In the genomic region with DNA sequence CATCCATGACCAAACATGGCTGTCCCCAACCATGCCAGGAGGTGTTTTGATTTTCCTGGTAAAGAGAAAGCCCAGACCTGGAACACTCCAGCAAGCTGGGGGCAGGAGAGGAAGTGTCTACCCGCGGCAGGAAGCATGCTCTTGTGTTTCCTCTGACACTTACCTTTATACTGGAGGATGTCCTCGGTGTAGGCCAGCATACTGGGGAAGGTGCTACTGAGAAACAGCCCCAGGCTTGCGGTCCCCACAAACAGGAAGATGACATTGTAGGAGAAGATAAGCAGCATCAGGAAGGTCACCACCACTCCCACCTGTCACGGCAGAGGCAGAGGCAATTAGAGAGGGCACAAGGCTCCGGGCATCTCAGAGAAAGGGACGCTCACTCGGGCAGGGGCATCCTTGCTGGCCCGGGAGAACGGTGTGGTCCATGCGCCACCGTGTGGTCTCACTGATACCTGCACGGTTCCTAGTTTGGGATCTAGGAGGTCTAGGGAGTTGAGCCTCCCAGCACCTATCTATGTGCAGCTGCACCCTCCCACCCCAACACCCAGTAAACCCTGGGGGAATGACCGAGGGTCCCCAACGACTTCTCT, we compare ENCODE assay signal across 8 mouse cellular contexts. TPM values are rescaled to one million over a fixed set of nuclear protein-coding genes. Genes with fewer than 3 reads are reported as not detected.
DNase-seq lines count a peak whose midpoint lies in the region; ATAC-seq and TF ChIP-seq lines count a peak whose summit lies in the region.

No protein-coding gene starts in this region.

- H3K9ac ChIP-seq in forebrain, embryonic 11.5 days (ENCODE audit: low read length): no peak overlapping the region
- no peak overlapping the region for H3K9ac ChIP-seq in hindbrain, embryonic 11.5 days (ENCODE audit: low read depth, low read length)

- H3K4me3 ChIP-seq in G1E (ENCODE audit: low read depth, low read length): no peak overlapping the region
- no peak overlapping the region for H3K4me3 ChIP-seq in forebrain, embryonic 11.5 days (ENCODE audit: low read depth, low read length)
- no peak overlapping the region for H3K4me3 ChIP-seq in hindbrain, embryonic 11.5 days (ENCODE audit: low read depth, low read length)

- peak; percentile 49; the same call in 1 of the 2 replicates for ATAC-seq in G1E (ENCODE audit: extremely low read depth, insufficient number of reproducible peaks, low FRiP score, poor library complexity, severe bottlenecking)
- ATAC-seq in forebrain, embryonic 11.5 days (replicated peaks; ENCODE audit: low FRiP score): no peak
- ATAC-seq in hindbrain, embryonic 11.5 days (ENCODE audit: low FRiP score): peak; percentile 49; the same call in 1 of the 2 replicates

- no peaks in the 10 kb centered on the region for H3K9me3 ChIP-seq in G1E (replicated peaks)
- H3K9me3 ChIP-seq in forebrain, embryonic 11.5 days (ENCODE audit: control insufficient read depth, low read length): no peaks in the 10 kb centered on the region
- no peaks in the 10 kb centered on the region for H3K9me3 ChIP-seq in hindbrain, embryonic 11.5 days (ENCODE audit: control insufficient read depth, low read length)

- peak; percentile 79 for DNase-seq in G1E (ENCODE audit: low spot score)
- peak; percentile 49 for DNase-seq in c-Kit-negative CD71-positive TER-119-positive erythroid progenitor cells, embryonic 14.5 days (ENCODE audit: low read depth, low spot score)
- peak; percentile 78 for DNase-seq in forebrain, embryonic 11.5 days (ENCODE audit: low spot score)
- peak; percentile 79 for DNase-seq in hindbrain, embryonic 11.5 days (ENCODE audit: low spot score)
- peak; percentile 58 to 60 for DNase-seq in layer of hippocampus, postnatal 14 days (ENCODE audit: low spot score in 2 of 2)
- peak; percentile 80 for DNase-seq in lung, postnatal 36 days
- DNase-seq in retina, postnatal 7 days (ENCODE audit: low read depth, low spot score): peak; percentile 43
- peak; percentile 40 for DNase-seq in urinary bladder, adult 2 months (ENCODE audit: low spot score)

- H3K27ac ChIP-seq in forebrain, embryonic 11.5 days (ENCODE audit: low read depth, low read length): no peak overlapping the region
- H3K27ac ChIP-seq in hindbrain, embryonic 11.5 days (ENCODE audit: low read depth, low read length): no peak overlapping the region

- peak; percentile 55 for TF ChIP-seq CTCF in G1E (IDR thresholded peaks at IDR 0.05; ENCODE audit: low read depth, low read length)

- 30% methylated on average over 15 of the region's 15 CpGs for WGBS in forebrain, embryonic 11.5 days
- WGBS in hindbrain, embryonic 11.5 days: 32% methylated on average over 15 of the region's 15 CpGs

- no peaks in the 10 kb centered on the region for H3K36me3 ChIP-seq in G1E (replicated peaks)
- H3K36me3 ChIP-seq in forebrain, embryonic 11.5 days (ENCODE audit: control insufficient read depth, insufficient read depth, low read length): no peaks in the 10 kb centered on the region
- no peaks in the 10 kb centered on the region for H3K36me3 ChIP-seq in hindbrain, embryonic 11.5 days (ENCODE audit: control insufficient read depth, insufficient read depth, low read length)

- H3K27me3 ChIP-seq in G1E (ENCODE audit: insufficient read depth, low read length): peaks cover 2% of the 10 kb centered on the region; the same call in 1 of the 2 replicates
- H3K27me3 ChIP-seq in forebrain, embryonic 11.5 days (ENCODE audit: control insufficient read depth, insufficient read depth, low read length): no peaks in the 10 kb centered on the region
- H3K27me3 ChIP-seq in hindbrain, embryonic 11.5 days (ENCODE audit: control insufficient read depth, insufficient read depth, low read length): no peaks in the 10 kb centered on the region

- no peak overlapping the region for H3K4me2 ChIP-seq in forebrain, embryonic 11.5 days (ENCODE audit: low read depth, low read length, severe bottlenecking)
- no peak overlapping the region for H3K4me2 ChIP-seq in hindbrain, embryonic 11.5 days (replicated peaks; ENCODE audit: low read depth, low read length)

- peaks cover 5% of the 10 kb centered on the region for H3K4me1 ChIP-seq in G1E (ENCODE audit: insufficient read depth, low read depth, low read length)
- H3K4me1 ChIP-seq in forebrain, embryonic 11.5 days (replicated peaks; ENCODE audit: control insufficient read depth, insufficient read depth, low read length): no peaks in the 10 kb centered on the region
- H3K4me1 ChIP-seq in hindbrain, embryonic 11.5 days (replicated peaks; ENCODE audit: control insufficient read depth, insufficient read depth, low read length): no peaks in the 10 kb centered on the region

RNA-seq across cellular contexts. Expression of gene Mfsd4a, which starts 21.6 kb away (rescaled TPM):
- total RNA-seq in G1E (2014; fragmentation: Nextera tagmentation): not detected in 2 replicates
- total RNA-seq in G1E (2017): 0.70 and 1.0 TPM in 2 replicates
- polyA plus RNA-seq in G1E (2012): not detected in 2 replicates
- 10.5 and 13.6 TPM in 2 replicates for polyA plus RNA-seq in forebrain, embryonic 11.5 days (2014; fragmentation: Nextera tagmentation; extraction: Ambion mirVana)
- polyA plus RNA-seq in hindbrain, embryonic 11.5 days (2014; fragmentation: Nextera tagmentation; extraction: Ambion mirVana): 9.2 and 11.0 TPM in 2 replicates
- total RNA-seq in layer of hippocampus, postnatal 14 days (2021): 10 to 100 TPM; 42.8 to 50.7 TPM
- 35.2 and 43.2 TPM in 2 replicates for polyA plus RNA-seq in urinary bladder, adult 2 months (2012; rRNA removed)

RNA-seq across cellular contexts. Expression of gene Elk4, which starts 38.8 kb away (rescaled TPM):
- 166 and 187 TPM in 2 replicates for total RNA-seq in G1E (2014; fragmentation: Nextera tagmentation)
- total RNA-seq in G1E (2017): 67.4 and 83.2 TPM in 2 replicates
- 4.1 and 5.1 TPM in 2 replicates for polyA plus RNA-seq in G1E (2012)
- polyA plus RNA-seq in forebrain, embryonic 11.5 days (2014; fragmentation: Nextera tagmentation; extraction: Ambion mirVana): 19.8 and 20.3 TPM in 2 replicates
- 21.1 and 22.6 TPM in 2 replicates for polyA plus RNA-seq in hindbrain, embryonic 11.5 days (2014; fragmentation: Nextera tagmentation; extraction: Ambion mirVana)
- total RNA-seq in layer of hippocampus, postnatal 14 days (2021): 10 to 100 TPM; 59.1 to 60.4 TPM
- 35.7 and 51.0 TPM in 2 replicates for polyA plus RNA-seq in urinary bladder, adult 2 months (2012; rRNA removed)
